Mouse (Mus musculus) forebrain, embryonic 15.5 days (tissue): ENCODE data around the gene Eno3. TPM values are rescaled to one million over a fixed set of nuclear protein-coding genes. Genes with fewer than 3 reads are reported as not detected.

Experiments
- microRNA-seq: library from miRNA; unstranded; fragments of <30 nt; microRNA quantifications from one replicate; pipeline ENCODE4, GENCODE M21; 2016
- polyA plus RNA-seq: library from polyadenylated mRNA; unstranded; fragments of >200 nt; fragmentation: Nextera tagmentation; extraction: Ambion mirVana; gene quantifications from 2 replicates; pipeline ENCODE4 v1.2.1, GENCODE M21; 2015

The Eno3 gene
- polyA plus RNA-seq, 1 experiment from 2014 or later, result 8.4 TPM

Small RNA genes lying within 50 kb of the gene (microRNA-seq; reads per million reads assigned to microRNA genes)
- gene Mir6925, result not detected

Other genes with a start within 250 kb of the Eno3 start
- gene Pelp1, start 247.2 kb upstream of the Eno3 start, polyA plus RNA-seq, result 33.4 and 37.2 TPM in 2 replicates
- 38.1 and 38.4 TPM in 2 replicates for gene Arrb2, start 224.6 kb upstream of the Eno3 start, polyA plus RNA-seq
- 40.2 and 45.0 TPM in 2 replicates for gene Med11, start 205.3 kb upstream of the Eno3 start, polyA plus RNA-seq
- gene Zmynd15, start 197.8 kb upstream of the Eno3 start, polyA plus RNA-seq, result 0.52 and 0.56 TPM in 2 replicates
- 1.4 and 1.9 TPM in 2 replicates for gene Cxcl16, start 197.2 kb upstream of the Eno3 start, polyA plus RNA-seq
- 1.0 and 2.0 TPM in 2 replicates for gene Tm4sf5, start 152.0 kb upstream of the Eno3 start, polyA plus RNA-seq
- gene Vmo1, start 142.6 kb upstream of the Eno3 start, polyA plus RNA-seq, result 0.29 and 0.36 TPM in 2 replicates
- gene Gltpd2, start 138.0 kb upstream of the Eno3 start, polyA plus RNA-seq, result 0.14 TPM in 1 of 2 replicates, not detected in the other
- 750 and 789 TPM in 2 replicates for gene Psmb6, start 131.8 kb upstream of the Eno3 start, polyA plus RNA-seq
- gene Gm40193, start 124.3 kb upstream of the Eno3 start, polyA plus RNA-seq, result not detected in 2 replicates
- gene Pld2, start 117.1 kb upstream of the Eno3 start, polyA plus RNA-seq, result 7.0 and 8.2 TPM in 2 replicates
- 14.3 and 15.6 TPM in 2 replicates for gene Mink1, start 94.3 kb upstream of the Eno3 start, polyA plus RNA-seq
- gene 4930544D05Rik, start 41.4 kb upstream of the Eno3 start, polyA plus RNA-seq, result not detected in 2 replicates
- gene Chrne, start 38.0 kb upstream of the Eno3 start, polyA plus RNA-seq, result 0.34 TPM in 1 of 2 replicates, not detected in the other
- 0.08 and 0.24 TPM in 2 replicates for gene Gp1ba, start 18.1 kb upstream of the Eno3 start, polyA plus RNA-seq
- gene Rnf167, start 10.0 kb upstream of the Eno3 start, polyA plus RNA-seq, result 126 and 130 TPM in 2 replicates
- 167 and 168 TPM in 2 replicates for gene Slc25a11, start 9.7 kb upstream of the Eno3 start, polyA plus RNA-seq
- 683 and 724 TPM in 2 replicates for gene Pfn1, start 2.6 kb upstream of the Eno3 start, polyA plus RNA-seq
- gene Spag7, start 12.2 kb downstream of the Eno3 start, polyA plus RNA-seq, result 148 and 153 TPM in 2 replicates
- gene Camta2, start 30.9 kb downstream of the Eno3 start, polyA plus RNA-seq, result 17.0 and 17.6 TPM in 2 replicates
- gene Inca1, start 43.0 kb downstream of the Eno3 start, polyA plus RNA-seq, result 0.69 and 1.5 TPM in 2 replicates
- 1.4 and 1.5 TPM in 2 replicates for gene Kif1c, start 43.3 kb downstream of the Eno3 start, polyA plus RNA-seq
- gene Zfp3, start 107.0 kb downstream of the Eno3 start, polyA plus RNA-seq, result 15.5 and 16.9 TPM in 2 replicates
- not detected in 2 replicates for gene Scimp, start 155.4 kb downstream of the Eno3 start, polyA plus RNA-seq
- 85.1 and 87.4 TPM in 2 replicates for gene Rabep1, start 187.6 kb downstream of the Eno3 start, polyA plus RNA-seq